Mouse (Mus musculus): Measurements from ENCODE around the gene Gtf2h3. TPM values are rescaled to one million over a fixed set of nuclear protein-coding genes. Genes with fewer than 3 reads are reported as not detected.

Gene Gtf2h3
- polyA plus RNA-seq, 1 experiment from 2014 or later = 62.9 TPM

Other genes starting within 250 kb of the Gtf2h3 start
- 78.7 and 82.5 TPM in 2 replicates for gene Cdk2ap1, start 216.1 kb upstream of the Gtf2h3 start, polyA plus RNA-seq (2015; fragmentation: Nextera tagmentation; extraction: Ambion mirVana)
- 116 and 118 TPM in 2 replicates for gene Sbno1, start 153.1 kb upstream of the Gtf2h3 start, polyA plus RNA-seq (2015; fragmentation: Nextera tagmentation; extraction: Ambion mirVana)
- gene Kmt5a, start 139.2 kb upstream of the Gtf2h3 start, polyA plus RNA-seq (2015; fragmentation: Nextera tagmentation; extraction: Ambion mirVana) = 20.4 and 23.6 TPM in 2 replicates
- 18.2 and 19.4 TPM in 2 replicates for gene Rilpl2, start 100.8 kb upstream of the Gtf2h3 start, polyA plus RNA-seq (2015; fragmentation: Nextera tagmentation; extraction: Ambion mirVana)
- gene Snrnp35, start 96.0 kb upstream of the Gtf2h3 start, polyA plus RNA-seq (2015; fragmentation: Nextera tagmentation; extraction: Ambion mirVana) = 26.1 and 26.3 TPM in 2 replicates
- gene Rilpl1, start 47.7 kb upstream of the Gtf2h3 start, polyA plus RNA-seq (2015; fragmentation: Nextera tagmentation; extraction: Ambion mirVana) = 9.1 and 10.3 TPM in 2 replicates
- 345 and 368 TPM in 2 replicates for gene Tmed2, start 38.4 kb upstream of the Gtf2h3 start, polyA plus RNA-seq (2015; fragmentation: Nextera tagmentation; extraction: Ambion mirVana)
- 28.0 and 28.2 TPM in 2 replicates for gene Ddx55, start 26.3 kb upstream of the Gtf2h3 start, polyA plus RNA-seq (2015; fragmentation: Nextera tagmentation; extraction: Ambion mirVana)
- 75.2 and 75.4 TPM in 2 replicates for gene Eif2b1, start within 50 bp of the Gtf2h3 start, polyA plus RNA-seq (2015; fragmentation: Nextera tagmentation; extraction: Ambion mirVana)
- gene Atp6v0a2, start 49.4 kb downstream of the Gtf2h3 start, polyA plus RNA-seq (2015; fragmentation: Nextera tagmentation; extraction: Ambion mirVana) = 40.9 and 47.3 TPM in 2 replicates
- 0.08 and 0.13 TPM in 2 replicates for gene Dnah10, start 145.9 kb downstream of the Gtf2h3 start, polyA plus RNA-seq (2015; fragmentation: Nextera tagmentation; extraction: Ambion mirVana)

All from midbrain, embryonic 13.5 days (tissue).